Mouse (Mus musculus) left cerebral cortex, adult 18-20 months (tissue): Measurements from ENCODE around the gene Vmn1r210. TPM values are rescaled to one million over a fixed set of nuclear protein-coding genes. Genes with fewer than 3 reads are reported as not detected.
"Not testable (repeated sequence)": the region's sequence is repeated elsewhere in the genome, so short reads cannot be mapped to it uniquely, and the experiment has no call there.

Experiments
- DNase-seq, 2 experiments: peaks; one replicate each; pipeline ENCODE4 v3.0.0; 2021 to 2022; ENCODE audit warnings: low spot score in 2 of 2, mixed read lengths in 1 of 2
- long read RNA-seq, 2 experiments: library from polyadenylated mRNA; stranded (forward); transcript quantifications; one replicate each; pipeline ENCODE4 v2.0.0; 2021
- total RNA-seq, 2 experiments: library from RNA; stranded (reverse); gene quantifications; 2 replicates each; pipeline ENCODE4 v1.2.3; 2021

The Vmn1r210 gene
- total RNA-seq = not detected
- long read RNA-seq, experiment 1 = 0 reads
- long read RNA-seq, experiment 2 = 0 reads

DNA sequence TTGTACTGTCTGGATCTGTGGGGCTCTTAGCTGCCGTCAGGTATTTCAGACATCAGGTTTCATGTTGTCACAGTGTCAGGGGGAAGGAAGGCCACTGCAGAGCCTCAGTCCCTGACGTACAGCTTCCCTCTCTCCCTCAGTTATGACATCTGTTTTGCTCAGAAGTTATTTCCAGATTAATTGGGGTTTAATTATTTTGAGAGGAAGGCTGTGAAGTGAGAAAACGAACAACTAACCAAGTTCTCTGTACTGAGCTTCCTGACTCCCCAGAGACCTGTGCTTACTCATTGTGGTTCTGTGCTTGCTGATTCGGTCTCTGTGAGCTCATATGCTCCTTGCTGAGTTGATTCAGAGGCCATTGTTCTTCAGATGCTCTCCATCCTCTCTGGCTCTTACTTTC is at the start of gene Vmn1r210:
TSS of gene Vmn1r210 (minus strand) at position 101 of the 400 bp plus-strand sequence.
- DNase-seq = no peak

DNA sequence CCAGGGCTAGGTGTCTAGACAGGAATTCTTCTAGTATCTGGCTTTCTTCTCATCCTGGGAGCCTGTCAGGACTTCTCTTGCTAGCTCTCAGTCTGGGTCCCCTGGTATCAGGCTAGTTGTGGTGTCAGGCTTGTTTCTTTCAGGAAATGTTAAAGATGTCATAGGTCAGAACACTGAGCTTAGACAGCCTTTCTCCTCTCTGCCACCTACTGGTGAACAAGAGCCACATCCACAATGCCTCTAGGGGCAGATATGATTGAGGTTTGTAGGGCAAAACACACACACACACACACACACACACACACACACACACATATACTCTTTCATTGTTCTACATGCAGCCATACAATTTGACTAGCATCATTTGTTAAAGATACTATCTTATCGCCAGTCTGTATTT is 48.1 kb upstream of the Vmn1r210 start:
- no peak for DNase-seq

DNA sequence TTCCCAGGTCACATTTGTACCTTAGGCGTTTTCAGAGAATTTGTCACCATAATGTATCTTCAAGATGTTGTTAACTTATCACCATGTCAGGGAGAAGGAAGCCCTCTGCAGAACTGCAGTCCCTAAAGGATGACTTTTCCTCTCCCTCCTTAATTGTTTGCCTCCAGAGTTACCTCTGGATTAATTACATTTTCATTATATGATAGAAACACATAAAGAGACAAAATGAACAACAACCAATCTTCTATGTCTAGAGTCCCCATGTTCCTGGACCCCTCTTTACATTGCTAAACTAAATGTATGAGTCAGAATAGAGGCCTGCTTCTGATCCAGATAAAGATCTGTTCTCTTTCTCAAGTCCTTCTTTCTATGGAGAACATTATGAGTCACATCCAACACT is 26.3 kb upstream of the Vmn1r210 start, which contains the start of gene Vmn1r211:
TSS of gene Vmn1r211 (minus strand) at position 101 of the 400 bp plus-strand sequence.
- DNase-seq = no peak

DNA sequence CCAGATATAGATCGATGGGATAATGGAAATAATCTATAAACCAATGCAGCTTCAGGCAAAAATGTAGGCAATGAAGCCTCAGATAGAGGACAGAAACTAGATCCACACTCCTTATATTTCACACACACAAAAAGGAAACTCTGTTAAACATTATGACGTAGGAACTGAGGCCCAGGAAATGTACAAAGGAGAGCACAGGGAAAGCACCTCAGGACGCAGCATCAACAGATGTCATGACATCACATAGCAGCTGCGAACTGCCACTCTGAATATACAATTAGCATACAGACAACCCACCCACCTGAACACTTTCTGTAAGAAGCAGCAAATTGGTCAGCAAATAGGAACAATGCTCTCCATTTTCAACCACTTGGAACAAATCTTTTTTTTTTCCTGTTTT is 23.6 kb upstream of the Vmn1r210 start:
- no peak for DNase-seq

DNA sequence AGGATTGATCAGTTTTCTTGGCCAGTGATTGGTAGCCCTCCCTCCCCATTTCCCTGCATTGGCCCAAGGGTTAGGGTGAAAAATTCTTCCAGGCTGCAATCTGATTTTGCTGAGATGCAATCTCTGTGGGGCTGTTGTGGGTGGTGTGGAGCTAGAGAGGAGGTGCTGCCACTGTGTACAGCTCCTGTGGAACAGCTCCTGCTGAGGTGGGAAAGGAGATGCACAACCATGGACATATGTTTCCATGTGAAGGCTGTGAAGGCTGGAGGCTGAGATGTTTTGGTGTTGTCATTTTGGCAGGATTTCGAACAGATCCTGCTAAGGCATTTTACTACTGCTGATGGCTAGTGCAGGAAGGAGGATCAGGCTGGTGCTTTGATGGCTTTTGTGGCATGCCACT is 15.7 kb upstream of the Vmn1r210 start:
- DNase-seq = peak; percentile 1 to 11

DNA sequence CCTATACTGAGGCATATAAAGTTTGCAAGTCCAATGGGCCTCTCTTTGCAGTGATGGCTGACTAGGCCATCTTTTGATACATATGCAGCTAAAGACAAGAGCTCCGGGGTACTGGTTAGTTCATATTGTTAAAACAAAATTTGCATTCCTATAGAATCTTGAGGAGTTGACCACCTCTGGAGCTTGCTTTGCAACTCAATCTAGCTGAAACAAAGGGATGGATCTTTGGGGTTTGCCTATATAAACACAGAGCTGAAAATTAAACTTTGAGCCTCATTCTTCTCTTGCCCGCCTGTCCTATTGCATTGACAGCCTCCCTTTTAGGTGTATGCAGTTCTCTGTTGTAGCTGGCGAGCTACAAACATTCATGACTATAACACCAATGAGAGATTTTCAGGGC is 13.2 kb upstream of the Vmn1r210 start:
- not testable (repeated sequence) for DNase-seq

DNA sequence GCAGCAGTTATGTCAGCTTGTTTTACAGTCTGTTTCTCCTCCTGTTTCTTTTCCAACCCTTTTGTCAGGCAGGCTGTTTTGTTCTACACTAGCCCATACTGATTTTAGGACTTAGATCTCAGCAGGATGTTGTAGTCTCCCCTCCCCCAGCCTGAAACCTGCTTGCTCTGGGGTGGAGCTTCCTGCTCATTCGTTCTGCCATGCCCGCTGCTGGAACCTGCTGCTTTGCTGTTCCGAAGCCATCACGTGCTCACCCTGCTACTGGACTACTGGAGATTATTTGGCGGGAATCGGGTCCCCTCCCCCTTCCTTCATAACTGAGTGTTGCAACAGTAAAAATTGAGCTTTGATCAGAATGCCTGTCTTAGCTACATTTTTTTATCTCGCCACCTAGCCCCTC is 1.8 kb downstream of the Vmn1r210 start:
- DNase-seq = not testable (repeated sequence)

DNA sequence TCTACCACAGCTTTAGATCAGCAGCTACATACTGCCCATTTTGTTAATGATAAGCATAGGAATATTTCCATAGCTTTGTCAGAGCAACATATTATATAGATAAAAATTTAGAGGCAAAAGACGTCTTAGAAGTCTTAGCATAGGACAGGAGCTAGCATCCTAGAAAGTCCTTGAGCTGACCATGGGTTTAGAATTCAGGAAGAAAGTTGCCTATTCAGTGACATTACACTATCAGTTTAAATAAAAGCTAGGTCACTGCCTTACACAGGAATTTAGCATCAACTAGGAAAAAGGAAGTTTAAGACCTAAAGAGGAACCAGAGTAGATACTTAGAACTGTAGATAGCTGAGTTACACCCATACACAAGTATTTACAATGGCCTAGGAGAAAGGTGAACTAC is 9.5 kb downstream of the Vmn1r210 start:
- DNase-seq = not testable (repeated sequence)

DNA sequence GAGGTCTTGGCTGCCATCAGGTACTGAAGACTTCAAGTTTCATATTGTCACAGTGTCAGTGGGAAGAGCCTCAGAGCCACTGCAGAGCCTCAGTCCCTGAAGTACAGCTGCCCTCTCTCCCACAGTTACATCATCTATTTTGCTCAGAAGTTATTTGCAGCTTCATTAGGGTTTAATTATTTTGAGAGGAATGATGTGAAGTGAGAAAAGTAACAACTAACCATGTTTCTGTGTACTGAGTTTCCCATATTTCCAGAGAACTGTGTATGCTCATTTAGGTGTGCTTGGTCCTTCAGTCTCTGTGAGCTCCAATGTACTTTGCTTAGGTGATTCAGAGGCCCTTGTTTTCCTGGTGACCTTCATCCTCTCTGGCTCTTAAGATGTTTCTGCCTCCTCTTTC is 21.6 kb downstream of the Vmn1r210 start, which contains the start of gene Vmn1r209:
TSS of gene Vmn1r209 (minus strand) at position 101 of the 400 bp plus-strand sequence.
- not testable (repeated sequence) for DNase-seq

DNA sequence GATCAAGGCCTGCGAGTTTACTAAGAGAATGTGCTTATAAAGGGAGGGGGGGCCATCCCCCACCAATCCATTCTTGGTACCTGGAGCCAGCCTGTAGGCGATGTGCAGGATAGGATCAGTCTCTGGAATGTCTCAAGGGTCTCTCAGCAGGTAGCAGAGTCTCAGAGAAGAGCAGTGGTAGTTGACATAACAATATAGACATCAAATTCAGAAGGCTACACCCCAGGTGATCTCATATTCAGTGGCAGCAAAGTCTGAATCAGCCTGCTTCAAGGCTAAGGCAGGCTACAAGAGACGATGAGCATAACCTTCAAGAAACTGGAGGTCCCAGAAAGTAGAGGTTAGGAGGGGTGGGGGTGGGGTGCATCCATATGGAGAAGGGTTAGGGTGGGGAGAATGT is 43.1 kb downstream of the Vmn1r210 start:
- DNase-seq = not testable (repeated sequence)

DNA sequence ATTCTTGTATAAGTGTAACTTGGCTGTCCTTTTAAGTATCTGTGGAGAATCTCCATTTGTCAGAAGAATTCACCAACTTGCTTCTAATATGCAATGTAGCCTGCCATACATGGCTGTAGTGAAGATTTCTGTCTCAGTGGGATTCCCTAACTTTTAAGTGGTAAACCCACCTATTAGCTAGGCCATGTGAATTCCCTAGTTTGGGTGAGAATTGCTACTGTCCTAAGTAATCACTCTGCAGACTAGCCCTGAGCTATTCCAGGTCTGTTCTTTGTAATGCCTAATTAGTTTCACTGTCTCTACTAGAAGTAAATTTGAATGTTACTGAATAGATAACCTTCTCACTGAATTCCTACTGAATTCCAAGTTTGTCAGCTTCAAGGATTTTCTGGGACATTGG is 47.0 kb downstream of the Vmn1r210 start:
- not testable (repeated sequence) for DNase-seq

DNA sequence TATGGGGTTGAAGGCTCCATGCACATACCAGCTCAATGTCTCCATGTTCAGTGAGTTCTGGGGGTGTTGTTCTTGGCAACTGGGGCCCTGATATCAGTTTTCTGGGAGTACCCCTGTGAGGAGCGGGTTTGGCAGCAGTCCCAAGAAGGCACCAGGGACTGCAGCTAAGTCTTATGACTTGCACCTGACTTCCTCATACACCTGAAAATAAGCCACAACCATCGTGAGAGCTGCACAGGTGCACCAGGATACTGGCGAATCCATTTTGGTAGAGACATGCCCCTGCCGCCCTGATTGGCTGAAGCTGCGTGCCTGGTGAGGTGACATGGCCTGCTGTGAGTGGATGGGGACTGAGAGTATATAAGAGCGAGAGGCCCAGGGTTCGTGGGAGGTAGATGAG is 53.8 kb downstream of the Vmn1r210 start, which contains the start of gene Vmn1r208:
TSS of gene Vmn1r208 (minus strand) at position 101 of the 400 bp plus-strand sequence.
- DNase-seq = not testable (repeated sequence)

Other genes starting within 250 kb of the Vmn1r210 start
- not detected for gene Vmn1r205, start 238.3 kb downstream of the Vmn1r210 start, total RNA-seq
- gene Vmn1r206, start 207.1 kb downstream of the Vmn1r210 start, total RNA-seq = under 1 TPM in 1 of 2 experiments, not detected in 1; 0.12 TPM
- gene Vmn1r207-ps, start 101.7 kb downstream of the Vmn1r210 start, total RNA-seq = under 1 TPM in 1 of 2 experiments, not detected in 1; 0.09 TPM
- gene Vmn1r208, start 53.9 kb downstream of the Vmn1r210 start, total RNA-seq = not detected
- gene Vmn1r209, start 21.7 kb downstream of the Vmn1r210 start, total RNA-seq = not detected
- gene Vmn1r211, start 26.2 kb upstream of the Vmn1r210 start, total RNA-seq = not detected
- not detected for gene Vmn1r212, start 52.9 kb upstream of the Vmn1r210 start, total RNA-seq
- not detected for gene Vmn1r213, start 176.3 kb upstream of the Vmn1r210 start, total RNA-seq
- gene Vmn1r214, start 199.1 kb upstream of the Vmn1r210 start, total RNA-seq = not detected
- gene Vmn1r215, start 236.7 kb upstream of the Vmn1r210 start, total RNA-seq = not detected